Mouse (Mus musculus): ENCODE measurements at regions not wholly inside any gene's neighbourhood (a gene's known extent, or its start where the extent isn't known, plus 50 kb on each side); places are given as distances from the start of the nearest gene placed in this dataset.

GRCm38 (mm10) chr1:94217407-94217806 is 165.1 kb upstream of the Pdcd1 start:
- ATAC-seq, result no peak

GRCm38 (mm10) chr1:94208929-94209328 is 156.6 kb upstream of the Pdcd1 start:
- no peak for ATAC-seq

- ATAC-seq, result no peak
Measured at GRCm38 (mm10) chr1:94207859-94208258, 155.5 kb upstream of the Pdcd1 start.

- ATAC-seq, result no peak
Measured at GRCm38 (mm10) chr1:94203281-94203680, 150.9 kb upstream of the Pdcd1 start.

- no peak for ATAC-seq
Measured at GRCm38 (mm10) chr1:94183876-94184275, 131.5 kb upstream of the Pdcd1 start.

GRCm38 (mm10) chr1:94149958-94150357 is 97.6 kb upstream of the Pdcd1 start:
- ATAC-seq, result no peak

GRCm38 (mm10) chr1:94147015-94147414 is 94.7 kb upstream of the Pdcd1 start:
- ATAC-seq, result peak; percentile 70

- ATAC-seq, result no peak
Measured at GRCm38 (mm10) chr1:94140518-94140917, 88.2 kb upstream of the Pdcd1 start.

GRCm38 (mm10) chr1:94139445-94140062 is 87.2 kb upstream of the Pdcd1 start:
- no peak for ATAC-seq

- no peak for ATAC-seq
Measured at GRCm38 (mm10) chr1:94136731-94137130, 84.4 kb upstream of the Pdcd1 start.
